Mouse (Mus musculus): Measurements from ENCODE around the gene H1fx.
A peak's percentile ranks its signal among the peaks of the same experiment; 100 is the strongest.
"Not testable (repeated sequence)": the region's sequence is repeated elsewhere in the genome, so short reads cannot be mapped to it uniquely, and the experiment has no call there.

H1fx gene

GRCm38 (mm10) chr6:87980374-87981029 is 935 bp downstream of the H1fx start:
- DNase-seq: peak; percentile 66 to 81

GRCm38 (mm10) chr6:87979728-87980127 is 1.7 kb downstream of the H1fx start:
- DNase-seq: no peak

- DNase-seq: no peak
Observed at GRCm38 (mm10) chr6:87970041-87970440, 11.4 kb downstream of the H1fx start.

GRCm38 (mm10) chr6:87962457-87962856 is 19.0 kb downstream of the H1fx start:
- not testable (repeated sequence) for DNase-seq

GRCm38 (mm10) chr6:87942179-87942578 is 39.3 kb downstream of the H1fx start:
- no peak for DNase-seq

- DNase-seq: no peak
Observed at GRCm38 (mm10) chr6:87938941-87939340, 42.5 kb downstream of the H1fx start.

- DNase-seq: peak; percentile 32 to 57
Observed at GRCm38 (mm10) chr6:87937178-87937788, 44.2 kb downstream of the H1fx start.

- DNase-seq: no peak
Observed at GRCm38 (mm10) chr6:87935037-87935436, 46.4 kb downstream of the H1fx start.
